ENCODE assay signal across 15 mouse cellular contexts in the genomic region with DNA sequence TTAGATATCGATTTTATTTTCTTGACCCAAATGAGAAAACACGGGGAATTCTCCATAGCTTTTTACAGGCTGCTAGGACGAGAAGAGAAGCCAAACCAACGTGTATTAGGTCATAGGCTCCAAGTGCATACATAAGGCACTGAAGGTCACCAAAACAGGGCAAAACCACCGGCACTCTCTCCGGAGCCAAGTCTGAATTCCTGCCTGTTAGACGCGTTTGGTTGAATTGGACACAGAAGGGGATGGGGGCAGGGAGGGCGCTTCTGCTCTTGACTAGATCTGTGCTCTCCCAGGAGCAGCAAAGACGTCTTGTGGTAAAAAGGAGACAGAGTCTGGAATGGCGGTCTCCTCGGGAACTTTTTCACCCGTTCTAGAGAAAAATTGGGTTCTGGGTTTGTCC. TPM values are rescaled to one million over a fixed set of nuclear protein-coding genes. Genes with fewer than 3 reads are reported as not detected.
DNase-seq lines count a peak whose midpoint lies in the region; ATAC-seq and TF ChIP-seq lines count a peak whose summit lies in the region.
"Had no signal": no experiment of that assay in that cellular context is flagged by ENCODE, and none has a peak within 500 bp of the region (broad histone marks: within the 10 kb centered on the region; RNA-seq: fewer than 3 reads in every experiment).

No protein-coding gene starts in this region.

- intact Hi-C loops in heart, adult 2 months (cut with DNase I), result no loop called here

- peak overlapping the region; percentile 67 for H3K27ac ChIP-seq in embryonic facial prominence, embryonic 12.5 days
- no peak overlapping the region for H3K27ac ChIP-seq in heart, adult 2 months
- H3K27ac ChIP-seq: hindbrain, postnatal 0 days; liver, embryonic 15.5 days; midbrain, embryonic 10.5 days had no signal

- no peaks in the 10 kb centered on the region for H3K9me3 ChIP-seq in embryonic facial prominence, embryonic 12.5 days
- H3K9me3 ChIP-seq: liver, embryonic 15.5 days; midbrain, embryonic 10.5 days had no signal

- H3K4me2 ChIP-seq in embryonic facial prominence, embryonic 12.5 days (replicated peaks), result peak overlapping the region; percentile 16; the same call in 1 of the 2 replicates
- H3K4me2 ChIP-seq: liver, embryonic 15.5 days had no signal

- H3K4me3 ChIP-seq in embryonic facial prominence, embryonic 12.5 days, result no peak overlapping the region
- no peak overlapping the region for H3K4me3 ChIP-seq in lung, adult 2 months (replicated peaks; ENCODE audit: extremely low read depth, low read depth, low read length)
- H3K4me3 ChIP-seq in heart, adult 2 months, result no peak overlapping the region
- H3K4me3 ChIP-seq: liver, embryonic 15.5 days; midbrain, embryonic 10.5 days; myocyte had no signal

- no peaks in the 10 kb centered on the region for H3K79me2 ChIP-seq in heart, adult 2 months (replicated peaks; ENCODE audit: control insufficient read depth, insufficient read depth, low read length)

- peaks cover 2% of the 10 kb centered on the region; the same call in 1 of the 2 replicates for H3K27me3 ChIP-seq in embryonic facial prominence, embryonic 12.5 days
- 0 out of 2 replicates have a peak, but pooled peaks cover 2% of the 10 kb centered on the region for H3K27me3 ChIP-seq in heart, adult 2 months (ENCODE audit: control insufficient read depth, insufficient read depth, low read length)

- DNase-seq in ovary, adult 18-20 months (ENCODE audit: low spot score), result peak; percentile 15
- no peak for DNase-seq in ovary, postnatal 14 days (ENCODE audit: low spot score)
- DNase-seq in lung, adult 2 months, result peak; percentile 22
- DNase-seq in heart, adult 2 months, result no peak
- no peak for DNase-seq in left cerebral cortex, adult 11 months (ENCODE audit: low spot score)
- no peak for DNase-seq in kidney, adult 9 months
- DNase-seq: adrenal gland, adult 2 months; cerebellum, postnatal 10 days; thymus, postnatal 36 days had no signal

- no peak for TF ChIP-seq CTCF in lung, adult 2 months (IDR thresholded peaks at IDR 0.05; ENCODE audit: insufficient read depth, low read length)
- TF ChIP-seq CTCF in heart, adult 2 months (IDR thresholded peaks at IDR 0.05), result no peak

- peaks cover 61% of the 10 kb centered on the region for H3K4me1 ChIP-seq in embryonic facial prominence, embryonic 12.5 days
- peaks cover 2% of the 10 kb centered on the region for H3K4me1 ChIP-seq in lung, adult 2 months (ENCODE audit: control insufficient read depth, insufficient read depth, low read length)
- H3K4me1 ChIP-seq in heart, adult 2 months (ENCODE audit: control insufficient read depth, insufficient read depth, low read length), result no peaks in the 10 kb centered on the region
- H3K4me1 ChIP-seq: liver, embryonic 15.5 days had no signal

- 24% methylated on average over 13 of the region's 13 CpGs for WGBS in embryonic facial prominence, embryonic 12.5 days
- 31% methylated on average over 13 of the region's 13 CpGs for WGBS in lung, adult 2 months
- 39% methylated on average over 13 of the region's 13 CpGs for whole genome bisulfite sequencing in heart, adult 2 months

- ATAC-seq in embryonic facial prominence, embryonic 12.5 days (ENCODE audit: insufficient number of reproducible peaks, insufficient read depth, low FRiP score, low TSS enrichment), result no peak
- ATAC-seq: hindbrain, postnatal 0 days had no signal

- H3K36me3 ChIP-seq in embryonic facial prominence, embryonic 12.5 days, result no peaks in the 10 kb centered on the region
- no peaks in the 10 kb centered on the region for H3K36me3 ChIP-seq in heart, adult 2 months (ENCODE audit: control insufficient read depth, insufficient read depth, low read length)
- H3K36me3 ChIP-seq: liver, embryonic 15.5 days; midbrain, embryonic 10.5 days had no signal

- TF ChIP-seq POLR2A in lung, adult 2 months (IDR thresholded peaks at IDR 0.05; ENCODE audit: borderline replicate concordance, extremely low read depth, low read depth, low read length), result no peak
- TF ChIP-seq POLR2A in heart, adult 2 months (IDR thresholded peaks at IDR 0.05; ENCODE audit: insufficient read depth, low read depth, low read length), result no peak

- no peak for TF ChIP-seq EP300 in heart, adult 2 months (IDR thresholded peaks at IDR 0.05; ENCODE audit: insufficient read depth, low read depth, low read length)

- no peak overlapping the region for H3K9ac ChIP-seq in embryonic facial prominence, embryonic 12.5 days
- no peak overlapping the region for H3K9ac ChIP-seq in heart, adult 2 months (ENCODE audit: low read depth, low read length)
- H3K9ac ChIP-seq: liver, embryonic 15.5 days had no signal

RNA-seq across cellular contexts. Expression of gene Eya2, which starts 6.1 kb away (rescaled TPM):
- polyA plus RNA-seq in embryonic facial prominence, embryonic 12.5 days (2016; fragmentation: Nextera tagmentation; extraction: Ambion mirVana), result 22.5 and 23.5 TPM in 2 replicates
- polyA plus RNA-seq in lung, adult 2 months (2012; rRNA removed), result 67.0 and 89.3 TPM in 2 replicates
- total RNA-seq in heart, adult 2 months (2021), result 1 to 10 TPM in 1 of 2 experiments, under 1 TPM in 1; 0.55 to 1.6 TPM
- polyA plus RNA-seq in heart, adult 2 months (2012; rRNA removed), result 2.4 and 5.5 TPM in 2 replicates
- total RNA-seq: CH12.LX had no signal
- polyA plus RNA-seq: liver, embryonic 15.5 days had no signal

Comparison
In these comparisons a context has a peak if more than half of its experiments do, and no peak if none do; other contexts are left out.
1. DNase-seq: peak in ovary, adult 18-20 months (single experiment) and lung, adult 2 months (single experiment); none in ovary, postnatal 14 days (single experiment), heart, adult 2 months (0 of 2), left cerebral cortex, adult 11 months (single experiment) and kidney, adult 9 months (single experiment).